Mouse (Mus musculus): ENCODE results near the gene Syne1.

The Syne1 gene

DNA sequence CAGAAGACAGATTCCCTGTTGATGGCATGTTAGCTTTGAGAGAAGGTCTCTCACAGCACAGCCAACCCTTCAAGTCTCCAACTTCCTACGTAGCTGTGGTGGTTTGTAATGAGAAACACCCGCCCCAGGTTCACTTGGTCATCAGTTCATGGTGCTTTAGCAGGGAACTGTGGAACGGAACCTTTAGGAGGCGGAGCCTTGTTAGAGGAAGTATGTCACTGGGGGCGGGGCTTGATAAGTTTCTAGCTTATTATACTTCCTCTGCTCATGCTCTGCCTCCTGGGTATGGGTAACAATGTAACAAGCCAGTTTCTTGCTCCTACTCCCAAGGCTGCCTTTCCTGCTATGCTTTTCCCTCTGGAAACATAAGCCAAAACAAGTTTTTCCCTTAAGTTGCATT, 505.6 kb downstream of the Syne1 start:
- DNase-seq = peak; percentile 23

DNA sequence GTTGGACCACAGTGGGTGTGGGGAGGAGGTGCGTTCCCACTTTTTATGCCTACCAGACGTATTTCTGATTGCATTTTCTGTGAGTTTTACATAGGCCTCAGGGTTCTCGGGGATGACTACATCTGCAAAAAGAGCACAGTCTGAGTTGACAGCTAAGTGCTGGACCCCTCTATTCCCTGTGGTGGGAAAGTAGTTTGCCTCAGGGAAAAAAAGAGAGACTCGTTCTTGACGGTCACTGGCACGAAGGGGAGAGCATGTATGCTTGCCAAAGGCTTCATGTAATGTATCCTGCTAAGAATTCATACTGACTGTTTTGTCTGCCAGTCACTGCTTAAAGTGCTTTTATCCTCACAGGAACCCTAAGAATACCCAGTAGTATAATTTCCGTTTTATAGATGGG, 506.1 kb downstream of the Syne1 start:
- DNase-seq = peak; percentile 74

DNA sequence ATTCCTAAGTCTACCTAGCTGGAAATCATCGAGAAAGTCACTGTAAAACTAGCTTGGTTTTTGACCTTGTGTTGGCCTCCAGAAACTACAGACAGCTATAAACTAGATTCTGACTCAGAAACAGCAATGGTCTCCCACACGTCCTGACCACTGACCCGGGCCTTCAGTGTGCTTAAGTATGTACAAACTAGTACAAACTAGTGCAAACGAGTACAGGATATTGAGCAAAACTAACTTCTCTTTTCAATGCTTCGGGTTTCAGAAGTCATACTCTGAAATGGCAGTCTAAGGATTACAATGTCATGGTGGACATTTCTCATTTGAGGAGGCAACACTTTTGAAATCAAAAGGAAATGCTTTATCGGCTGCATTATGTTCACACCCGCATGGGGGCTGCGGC, 506.8 kb downstream of the Syne1 start:
- DNase-seq = peak; percentile 55

DNA sequence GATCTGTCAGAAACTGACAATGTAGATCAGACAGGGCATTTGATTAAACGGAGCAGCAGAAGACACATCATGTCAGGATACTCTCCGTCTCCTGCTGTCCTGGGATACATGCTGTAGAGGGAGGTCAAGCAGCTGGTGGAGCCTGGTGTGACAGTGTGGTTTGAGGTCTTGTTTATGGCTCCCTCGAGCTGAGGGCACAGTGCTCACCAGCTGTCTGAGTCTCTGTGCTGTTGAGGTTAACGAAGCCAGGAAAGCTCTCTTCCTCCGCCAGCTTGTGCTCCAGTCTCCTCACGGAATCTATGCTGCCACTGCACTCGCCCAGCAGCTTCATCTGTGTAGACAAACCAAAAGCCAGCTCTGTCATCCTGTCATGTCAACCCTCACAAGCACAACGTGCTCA, 510.0 kb downstream of the Syne1 start:
- peak; percentile 71 for DNase-seq

DNA sequence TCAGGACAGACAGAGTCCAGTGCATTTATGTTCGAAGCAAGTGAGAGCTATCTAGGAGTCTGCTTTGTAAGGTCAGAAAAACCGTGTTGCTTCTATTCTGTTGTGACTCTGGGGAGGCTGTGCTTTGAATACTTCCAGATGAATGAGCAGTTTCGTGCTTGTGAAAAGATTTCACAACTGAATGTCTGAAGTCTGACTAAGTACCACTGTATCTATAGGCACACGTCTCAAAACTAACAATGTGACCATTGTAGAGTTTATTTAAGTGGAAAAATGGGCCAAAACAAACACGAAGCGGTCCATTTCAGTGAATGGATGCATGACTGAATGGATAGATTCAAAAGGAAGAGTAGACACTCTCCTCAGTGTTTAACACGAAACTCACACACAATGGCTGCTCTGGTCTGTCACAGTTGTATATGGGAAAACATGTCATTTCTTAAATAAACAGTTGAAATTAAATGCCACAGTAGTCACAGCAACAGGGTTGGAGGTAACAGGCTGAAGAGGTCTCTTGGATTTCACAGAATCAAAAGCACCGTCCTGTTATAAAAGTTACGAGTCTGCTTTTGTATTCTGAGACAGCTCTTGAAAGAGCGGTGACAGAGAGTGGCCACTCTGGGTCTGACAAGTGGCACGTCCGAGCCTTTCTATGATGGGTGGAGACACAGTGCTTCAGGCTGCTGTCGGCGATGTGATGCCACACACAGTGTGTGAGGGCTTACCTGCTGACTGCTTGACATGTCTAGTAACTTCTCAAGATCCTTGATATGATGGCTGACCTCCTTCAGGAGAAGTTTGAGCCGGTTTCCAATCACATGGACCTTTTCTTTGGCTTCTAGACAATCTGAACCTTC, 518.9 kb downstream of the Syne1 start:
- peak; percentile 42 for DNase-seq

DNA sequence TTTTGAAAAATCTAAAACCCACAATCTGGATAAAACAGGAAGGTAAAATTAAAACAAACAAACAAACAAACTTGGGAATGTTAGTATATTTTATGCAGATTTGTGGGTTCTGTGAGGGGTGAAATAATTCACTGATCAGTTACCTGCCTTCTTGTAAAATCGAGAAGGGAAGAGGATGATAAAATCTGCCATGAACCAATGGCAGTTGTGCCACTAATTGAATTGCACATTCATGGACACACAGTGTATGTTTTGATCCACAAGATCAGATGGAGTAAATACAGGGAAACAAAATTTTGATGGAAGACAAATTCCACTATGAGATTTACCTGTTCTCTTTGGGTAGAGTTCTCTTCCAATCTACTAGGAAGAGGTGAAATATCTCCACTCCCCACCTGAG, 521.4 kb downstream of the Syne1 start:
- DNase-seq = peak; percentile 61

DNA sequence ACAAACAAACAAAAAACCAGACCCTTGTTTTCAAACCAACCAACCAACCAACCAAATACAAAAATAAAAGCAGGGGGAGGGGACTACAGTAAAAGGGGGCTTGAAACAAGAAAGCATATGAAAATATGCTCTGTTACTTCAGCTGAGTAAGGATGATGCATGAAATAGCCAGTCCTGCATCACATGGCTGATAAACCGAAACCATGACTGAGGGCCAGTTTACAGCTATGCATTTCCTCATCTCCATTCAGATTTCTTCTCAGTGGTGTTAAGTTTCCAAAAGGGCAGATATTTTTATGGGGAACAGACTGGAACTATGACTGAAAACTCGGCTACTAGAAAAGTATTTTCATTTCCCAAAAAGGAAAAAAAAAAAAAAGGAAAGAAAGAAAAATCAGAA, 522.1 kb downstream of the Syne1 start:
- peak; percentile 4 for DNase-seq

DNA sequence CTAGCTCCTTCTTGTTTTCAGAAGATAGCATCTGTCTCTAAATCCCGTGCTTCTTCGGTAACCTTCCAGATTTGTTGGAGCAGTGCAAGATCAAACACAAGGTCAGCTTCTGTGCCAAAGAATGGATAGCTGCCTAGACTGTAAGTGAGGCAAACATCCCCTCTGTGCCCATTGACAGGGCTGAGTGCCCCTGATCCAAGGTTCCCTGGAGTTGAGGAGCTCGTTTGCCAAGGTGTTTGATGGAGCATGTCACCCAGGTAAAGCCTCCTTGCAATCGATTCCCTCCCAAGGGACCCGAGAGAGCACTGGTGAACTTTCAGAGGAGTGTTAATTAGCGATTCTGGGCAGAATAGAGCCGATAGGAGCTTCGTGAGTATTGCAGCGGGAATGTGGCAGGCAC, 523.0 kb downstream of the Syne1 start:
- peak; percentile 68 for DNase-seq

DNA sequence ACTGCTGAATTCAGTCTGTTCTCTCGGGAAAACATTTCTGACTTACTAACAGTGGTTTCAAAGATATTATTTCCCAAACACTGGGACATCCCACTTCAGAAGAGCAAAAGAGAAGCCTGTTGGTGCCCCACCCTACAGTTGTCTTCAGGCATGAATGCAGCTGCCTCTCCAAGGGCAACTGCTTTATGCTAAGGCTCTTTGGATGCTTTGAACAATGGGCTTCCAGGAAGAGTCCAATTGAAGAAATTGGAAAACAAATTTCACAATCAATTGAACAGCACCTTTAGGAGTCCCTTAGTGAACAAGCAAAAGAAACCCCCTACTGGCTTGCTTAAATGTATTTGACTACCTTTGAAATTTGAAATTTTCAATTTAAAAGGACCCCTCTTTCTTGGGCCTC, 524.1 kb downstream of the Syne1 start:
- DNase-seq = peak; percentile 27

DNA sequence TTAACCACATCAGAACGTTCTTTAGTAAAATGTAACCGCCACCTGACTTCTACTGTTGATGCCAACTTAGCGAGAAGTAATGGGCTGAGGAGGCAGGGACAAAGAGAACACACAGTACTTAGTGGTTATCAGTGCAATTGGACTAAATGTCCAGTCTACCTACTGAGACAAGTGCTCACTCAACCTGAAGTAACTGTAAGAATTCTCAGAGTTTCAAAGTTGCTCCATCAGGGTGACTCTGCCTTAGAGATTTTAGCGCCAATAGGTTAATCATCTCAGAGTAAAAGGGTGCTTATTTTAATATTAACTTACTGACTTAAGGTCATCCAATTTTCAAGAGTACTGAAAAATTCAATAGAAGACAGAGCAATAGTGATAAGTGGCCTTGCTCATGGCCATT, 525.4 kb downstream of the Syne1 start:
- DNase-seq = peak; percentile 18

DNA sequence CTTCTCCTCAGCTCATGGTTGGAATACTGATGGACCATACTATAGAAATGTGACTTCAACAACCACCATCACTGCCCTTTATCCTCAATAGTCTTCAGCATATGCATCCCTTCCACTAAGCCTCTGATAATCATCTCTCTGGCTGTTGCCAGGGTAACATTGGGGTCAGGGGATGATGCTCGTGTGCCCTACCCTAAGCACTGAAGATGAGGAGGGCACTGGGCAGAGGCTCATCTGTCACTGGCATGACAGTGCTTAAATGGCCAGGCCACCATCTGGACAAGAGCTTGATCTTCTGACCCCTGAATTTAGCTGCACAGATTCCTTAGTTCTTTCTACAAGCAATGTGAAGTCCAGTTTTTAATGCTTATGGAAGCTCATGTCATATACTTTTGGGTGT, 534.1 kb downstream of the Syne1 start:
- DNase-seq = peak; percentile 61

DNA sequence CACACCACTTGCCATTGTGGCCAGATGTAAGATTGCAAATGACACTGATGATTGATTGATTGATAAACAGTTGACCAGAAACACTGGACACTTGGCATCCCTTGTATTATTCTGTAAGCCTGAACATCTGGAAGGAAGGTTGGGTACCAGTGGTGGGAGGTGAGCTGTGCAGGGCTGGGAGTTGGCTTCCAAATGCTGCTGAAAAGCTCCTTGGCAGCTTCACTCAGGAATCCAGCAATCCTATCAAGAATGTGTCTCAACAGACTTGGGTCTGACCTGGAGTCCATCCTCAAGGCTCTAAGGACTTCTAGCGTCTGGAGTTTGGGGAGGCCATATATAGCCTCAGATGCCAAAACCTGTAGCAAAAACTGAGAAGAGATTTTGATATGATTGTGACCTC, 536.3 kb downstream of the Syne1 start:
- peak; percentile 64 for DNase-seq

DNA sequence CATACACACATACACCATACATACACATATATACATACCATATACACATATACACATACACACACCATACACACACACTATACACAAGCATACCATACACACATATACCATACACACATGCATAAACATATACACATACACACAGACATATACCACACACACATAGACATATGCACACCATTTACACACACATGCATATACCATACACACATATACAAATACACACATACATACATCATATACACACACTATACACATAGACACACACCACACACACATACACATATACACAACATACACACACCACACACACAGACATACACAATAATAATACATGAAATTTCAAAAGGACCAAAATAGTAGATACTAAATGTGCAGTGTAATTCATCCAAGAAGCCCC, 539.3 kb downstream of the Syne1 start:
- DNase-seq = no peak

DNA sequence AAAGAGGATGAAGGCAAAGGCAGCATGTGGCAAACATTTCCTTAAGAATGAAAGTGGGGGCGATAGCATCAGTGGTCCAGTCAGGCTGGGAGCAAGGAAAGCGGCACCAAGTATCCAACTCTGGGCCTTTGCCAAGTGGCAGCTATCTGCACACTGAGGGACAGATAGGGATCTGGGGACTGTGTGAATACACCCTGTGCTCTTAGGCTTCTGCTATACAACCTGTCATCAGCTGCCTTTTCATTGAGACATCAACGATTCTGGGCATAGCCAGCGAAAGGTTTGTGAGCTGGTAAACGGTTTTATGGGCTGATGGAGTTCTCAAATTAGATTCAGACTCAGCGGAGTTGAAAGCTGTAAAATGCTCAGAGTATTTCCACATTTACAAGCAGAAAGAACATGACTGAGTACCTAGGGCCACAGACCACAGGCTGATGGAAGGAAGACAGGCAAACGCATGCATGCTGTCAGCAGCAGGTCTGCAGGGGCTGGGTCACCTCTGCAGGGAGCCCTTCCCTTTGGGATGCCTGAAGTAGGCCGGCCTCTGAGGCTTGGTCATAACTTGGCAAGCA, 542.4 kb downstream of the Syne1 start:
- DNase-seq = no peak

DNA sequence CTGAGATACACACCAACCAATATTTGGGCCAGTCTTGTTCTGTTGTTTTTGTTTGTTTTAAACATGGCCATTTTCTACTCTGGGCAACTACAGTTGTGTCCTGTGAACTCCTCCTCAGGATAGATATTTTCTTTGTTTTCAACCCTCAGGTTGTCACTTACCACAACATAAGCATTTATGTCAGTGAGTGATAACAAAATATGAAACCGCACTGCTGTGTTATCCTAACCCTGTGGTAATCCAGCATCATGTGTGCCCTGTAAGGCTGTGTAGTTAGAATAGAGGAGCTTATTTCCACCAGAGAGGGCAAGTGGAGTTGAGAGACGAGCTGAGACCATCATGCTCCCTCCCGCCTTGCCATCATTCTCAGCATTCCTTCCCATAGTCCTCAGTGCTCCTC, 554.7 kb downstream of the Syne1 start:
- no peak for DNase-seq

DNA sequence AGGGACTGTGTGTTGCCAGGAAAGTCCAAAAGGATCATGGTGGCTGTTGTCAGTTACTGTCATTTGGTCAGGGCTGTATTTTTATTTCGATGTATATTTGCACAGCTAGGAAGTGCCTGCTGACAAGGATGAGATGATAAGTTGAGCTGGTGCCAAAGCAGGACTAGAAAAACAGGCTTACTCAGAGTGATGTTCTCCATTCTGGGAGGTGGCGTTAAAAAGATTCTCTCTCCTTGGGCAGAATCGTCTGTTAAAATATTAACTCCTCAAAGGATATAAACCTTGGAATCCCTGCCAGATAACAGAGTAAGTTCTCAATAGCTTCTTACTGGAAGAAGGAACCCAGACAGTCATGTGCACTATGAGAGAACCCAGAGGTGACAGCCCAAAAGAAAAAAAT, 557.5 kb downstream of the Syne1 start:
- DNase-seq = no peak

DNA sequence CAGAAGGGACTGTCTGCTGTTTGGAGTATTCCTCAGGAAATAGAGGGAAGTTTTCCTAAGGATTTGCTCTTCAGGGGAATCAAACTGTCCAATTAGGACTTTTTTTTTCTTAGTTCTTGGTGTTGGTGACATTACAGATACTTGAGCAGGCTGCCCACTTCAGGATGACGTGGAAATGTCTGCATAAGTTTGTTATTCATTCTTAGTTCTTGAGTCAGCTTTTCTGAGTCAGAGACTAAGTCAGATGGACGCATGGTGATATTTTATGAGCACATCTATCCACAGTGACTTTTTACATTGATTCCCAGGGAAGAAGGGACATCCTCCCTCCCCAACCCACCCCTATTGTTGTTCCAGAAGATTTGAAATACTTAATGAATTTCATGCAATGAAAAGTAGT, 567.4 kb downstream of the Syne1 start:
- no peak for DNase-seq

DNA sequence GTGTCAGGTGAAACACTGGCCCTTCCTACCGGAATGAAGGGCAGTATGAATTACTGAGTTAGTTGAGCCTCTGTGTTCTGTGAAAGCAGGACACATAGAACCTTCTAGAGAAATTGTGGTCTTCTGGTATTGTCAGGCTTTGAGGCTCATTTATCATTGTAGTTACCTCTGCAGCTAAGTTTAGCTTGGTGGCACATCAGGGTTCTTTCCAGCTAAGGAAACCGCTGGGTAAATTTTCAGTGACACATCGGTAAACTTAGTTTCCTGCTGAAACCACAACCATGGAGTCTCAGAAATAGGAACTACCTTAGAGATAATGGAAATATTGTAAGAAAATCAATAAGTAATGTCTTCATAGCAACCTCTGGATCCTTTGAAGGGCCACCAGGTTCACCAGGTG, 573.9 kb downstream of the Syne1 start:
- no peak for DNase-seq

DNA sequence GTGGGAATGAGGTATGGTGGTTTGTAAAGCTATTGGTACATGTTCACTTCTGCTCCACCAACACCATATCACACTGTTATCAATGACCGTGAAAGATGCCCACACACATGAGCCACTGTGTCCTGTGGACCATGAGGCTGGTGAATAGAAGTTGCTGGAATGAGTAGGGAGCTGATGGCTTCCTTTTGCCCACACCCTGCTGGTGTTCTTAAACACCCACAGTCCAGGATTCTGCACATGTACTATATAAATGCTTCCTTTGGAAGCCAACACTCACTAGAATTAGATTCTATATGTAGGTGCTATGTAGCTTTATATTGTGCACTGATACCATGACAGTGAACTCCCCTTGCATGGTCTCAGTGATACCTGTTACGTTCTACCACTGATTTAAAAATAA, 574.7 kb downstream of the Syne1 start:
- no peak for DNase-seq

DNA sequence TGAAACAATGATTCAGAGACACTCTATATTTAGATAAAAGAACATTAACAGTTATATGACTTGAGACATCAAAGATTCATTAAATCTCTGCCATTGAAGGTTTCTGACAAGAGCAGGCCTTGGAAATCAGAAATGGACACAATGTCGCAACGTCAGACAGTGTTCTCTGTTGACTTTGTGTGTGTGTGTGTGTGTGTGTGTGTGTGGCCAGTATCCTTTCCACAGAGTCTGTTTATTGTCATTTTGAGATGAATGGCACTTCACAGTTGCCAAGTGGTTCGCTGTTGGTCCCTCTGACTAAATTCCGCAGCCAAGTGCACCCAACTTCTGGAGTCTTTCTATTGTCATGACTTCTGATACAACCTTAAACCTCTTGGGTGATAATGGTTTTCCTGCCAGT, 577.0 kb downstream of the Syne1 start:
- no peak for DNase-seq

DNA sequence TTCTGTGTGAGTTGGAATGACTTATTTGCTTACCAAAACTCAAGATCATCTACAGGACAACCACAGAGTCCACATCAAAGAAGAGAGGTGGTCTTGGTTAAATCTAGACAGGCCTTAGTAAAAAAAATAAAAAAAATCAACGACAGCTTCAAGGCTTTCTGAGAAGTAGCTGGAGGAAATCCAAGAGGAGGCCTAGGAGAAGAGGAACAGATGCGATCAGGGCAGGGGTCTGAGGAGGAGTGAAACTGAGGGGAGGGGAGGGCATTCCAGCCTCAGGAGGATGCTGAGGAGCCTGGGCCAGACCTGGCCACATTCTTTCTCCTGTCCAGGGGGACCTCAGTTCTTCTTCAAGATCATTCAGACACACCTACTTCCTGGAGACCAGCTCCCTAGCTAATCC, 579.3 kb downstream of the Syne1 start:
- no peak for DNase-seq

DNA sequence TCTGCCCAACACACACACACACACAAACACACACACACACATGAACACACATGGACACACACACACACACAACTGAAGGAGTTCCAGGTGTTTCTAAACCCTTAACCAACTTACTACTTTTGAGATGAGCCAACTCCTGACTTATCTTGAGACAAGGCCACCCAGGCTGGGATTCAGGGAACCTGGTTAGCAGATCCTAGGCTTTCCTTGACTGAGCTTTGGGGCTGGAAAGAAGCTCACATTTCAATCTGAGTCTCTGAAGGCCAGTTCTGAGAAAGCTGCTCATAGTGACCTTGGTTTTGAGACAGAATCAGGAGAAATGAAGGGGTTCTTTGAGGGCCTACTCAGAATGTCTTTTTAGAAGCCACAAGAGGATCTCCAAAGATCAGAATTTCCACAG, 579.7 kb downstream of the Syne1 start:
- DNase-seq = no peak

DNA sequence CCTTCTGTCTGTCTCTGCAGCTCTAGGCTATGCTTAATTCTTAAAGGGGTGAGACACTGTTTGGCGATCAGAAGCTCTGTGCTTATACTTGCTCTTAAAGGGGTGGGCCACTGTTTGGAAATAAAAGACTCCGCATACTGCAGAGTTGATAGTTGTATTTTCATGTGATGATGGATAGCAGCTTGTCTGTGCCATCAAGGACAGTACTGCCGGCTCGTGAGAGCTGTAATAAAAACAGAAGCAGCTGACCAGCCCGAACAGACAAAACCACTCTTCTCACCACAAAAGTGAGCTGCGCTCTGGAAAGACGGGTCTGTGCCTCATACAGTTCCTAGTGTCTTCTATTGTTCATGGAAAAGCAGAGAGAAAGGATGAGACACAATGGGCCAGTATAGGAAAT, 580.1 kb downstream of the Syne1 start:
- no peak for DNase-seq
